Mouse (Mus musculus) brown adipose tissue, adult 24 weeks (tissue): ENCODE results near the gene Sbpl. TPM values are rescaled to one million over a fixed set of nuclear protein-coding genes. Genes with fewer than 3 reads are reported as not detected.

Experiments
- polyA plus RNA-seq: library from polyadenylated mRNA; stranded (reverse); fragments of >200 nt; gene quantifications from 2 replicates; pipeline ENCODE4 v1.2.4, GENCODE M21; 2012; ENCODE audit not compliant: missing spikeins, insufficient read depth, insufficient read length

Sbpl gene
- polyA plus RNA-seq, 1 experiment: not detected

Other genes starting within 250 kb of the Sbpl start
- gene 1520401A03Rik, start 232.5 kb downstream of the Sbpl start, polyA plus RNA-seq: not detected in 2 replicates
- 1.8 TPM in 1 of 2 replicates, not detected in the other for gene Pkmyt1, start 228.9 kb downstream of the Sbpl start, polyA plus RNA-seq
- gene Paqr4, start 214.4 kb downstream of the Sbpl start, polyA plus RNA-seq: 4.0 and 5.1 TPM in 2 replicates
- gene Kremen2, start 209.4 kb downstream of the Sbpl start, polyA plus RNA-seq: not detected in 2 replicates
- 25.8 and 26.8 TPM in 2 replicates for gene Flywch1, start 183.7 kb downstream of the Sbpl start, polyA plus RNA-seq
- 2.8 and 8.2 TPM in 2 replicates for gene Flywch2, start 169.2 kb downstream of the Sbpl start, polyA plus RNA-seq
- 86.7 and 109 TPM in 2 replicates for gene Srrm2, start 164.7 kb downstream of the Sbpl start, polyA plus RNA-seq
- gene Elob, start 126.1 kb downstream of the Sbpl start, polyA plus RNA-seq: 378 and 510 TPM in 2 replicates
- gene Prss33, start 119.2 kb downstream of the Sbpl start, polyA plus RNA-seq: not detected in 2 replicates
- gene Prss32, start 111.4 kb downstream of the Sbpl start, polyA plus RNA-seq: not detected in 2 replicates
- gene Prss41, start 111.1 kb downstream of the Sbpl start, polyA plus RNA-seq: not detected in 2 replicates
- gene Prss21, start 87.2 kb downstream of the Sbpl start, polyA plus RNA-seq: not detected in 2 replicates
- not detected in 2 replicates for gene Dcpp1, start 74.4 kb downstream of the Sbpl start, polyA plus RNA-seq
- not detected in 2 replicates for gene Dcpp2, start 74.4 kb downstream of the Sbpl start, polyA plus RNA-seq
- gene Dcpp3, start 37.8 kb downstream of the Sbpl start, polyA plus RNA-seq: not detected in 2 replicates
- gene Sbp, start 13.6 kb downstream of the Sbpl start, polyA plus RNA-seq: not detected in 2 replicates
- not detected in 2 replicates for gene Prss30, start 25.3 kb upstream of the Sbpl start, polyA plus RNA-seq
- gene Prss22, start 42.8 kb upstream of the Sbpl start, polyA plus RNA-seq: not detected in 2 replicates
- 1.7 and 3.0 TPM in 2 replicates for gene Prss27, start 82.9 kb upstream of the Sbpl start, polyA plus RNA-seq
- 7.9 and 8.3 TPM in 2 replicates for gene Kctd5, start 118.2 kb upstream of the Sbpl start, polyA plus RNA-seq
- gene Pdpk1, start 195.7 kb upstream of the Sbpl start, polyA plus RNA-seq: 23.9 and 24.3 TPM in 2 replicates
- 13.4 and 16.2 TPM in 2 replicates for gene Amdhd2, start 208.5 kb upstream of the Sbpl start, polyA plus RNA-seq
- 241 and 250 TPM in 2 replicates for gene Atp6v0c, start 214.4 kb upstream of the Sbpl start, polyA plus RNA-seq